Mouse (Mus musculus): Measurements from ENCODE around the gene Ccm2.
"Not testable (repeated sequence)": the region's sequence is repeated elsewhere in the genome, so short reads cannot be mapped to it uniquely, and the experiment has no call there.

Gene Ccm2

DNA sequence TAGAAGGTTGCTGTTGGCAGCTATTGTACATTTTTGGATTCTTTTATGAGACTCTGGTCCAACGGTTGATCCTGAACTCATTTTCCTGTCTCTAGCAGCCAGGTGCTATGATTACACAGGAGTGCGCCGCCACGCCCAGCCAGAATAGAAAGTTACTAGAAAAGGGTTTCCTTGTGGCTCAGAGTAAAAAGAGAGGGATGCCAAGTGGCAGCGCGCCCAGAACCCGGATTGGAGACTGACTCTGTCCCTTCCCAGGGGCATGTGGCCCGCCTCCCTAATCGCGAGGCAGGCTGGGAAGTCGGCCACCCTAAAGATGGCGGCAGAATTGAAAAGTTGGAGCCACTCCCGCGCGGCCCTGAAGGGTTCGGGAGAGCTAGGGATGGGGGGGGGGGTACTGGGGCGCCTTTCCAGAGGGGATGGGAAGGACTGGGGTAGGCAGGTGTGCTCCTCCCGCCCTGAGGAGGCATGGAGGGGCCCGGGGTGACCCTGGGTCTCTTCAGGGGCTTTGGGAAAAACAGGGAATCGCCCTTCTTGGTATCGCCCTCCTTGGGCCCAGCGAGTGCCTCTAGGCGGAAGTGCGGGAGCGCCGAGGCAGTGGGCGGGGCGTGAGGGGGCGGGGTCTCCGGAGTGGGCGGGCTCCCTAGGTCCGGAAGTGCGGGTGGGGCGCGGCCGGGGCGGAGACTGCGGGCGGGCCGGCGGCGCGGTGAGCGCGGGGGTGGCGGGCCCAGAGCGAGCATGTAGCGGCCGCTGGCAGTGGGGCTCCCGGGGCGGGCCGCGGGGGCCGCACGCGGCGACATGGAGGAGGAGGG is at the start of gene Ccm2:
Gene Ccm2 (plus strand): TSS at position 683 of the 809 bp plus-strand sequence.
- DNase-seq (ENCODE audit: low read depth) = peak; percentile 83

DNA sequence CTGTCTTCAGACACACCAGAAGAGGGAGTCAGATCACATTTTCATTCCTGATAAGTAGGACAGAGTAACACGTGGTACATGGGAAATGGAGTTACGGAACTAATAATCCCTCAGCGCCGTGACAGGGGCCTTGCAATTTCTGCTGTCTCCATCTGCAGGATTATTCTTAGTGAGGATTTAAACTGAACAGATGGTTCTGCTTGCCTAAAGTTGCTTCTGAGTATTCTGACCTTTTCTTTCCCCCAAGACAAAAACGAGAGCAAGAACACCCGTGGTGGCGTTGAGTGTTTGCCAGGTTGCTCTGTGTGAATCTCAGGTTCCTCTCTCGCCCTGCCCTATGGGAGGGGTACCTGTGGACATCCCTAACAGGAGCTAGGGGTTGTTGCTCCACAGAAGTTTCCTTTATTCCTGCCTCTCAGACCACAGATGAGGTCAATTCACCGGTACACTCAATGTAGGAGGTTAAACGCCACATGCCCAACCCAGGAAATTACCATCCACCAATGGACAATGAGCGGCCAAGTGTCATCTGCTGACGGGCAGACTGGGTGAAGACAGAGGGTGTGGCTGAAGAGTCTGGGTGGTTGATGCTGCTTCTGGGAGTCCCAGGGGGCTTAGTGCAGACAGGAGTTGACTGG is 49.3 kb upstream of the Ccm2 start:
- DNase-seq (ENCODE audit: low read depth) = no peak

DNA sequence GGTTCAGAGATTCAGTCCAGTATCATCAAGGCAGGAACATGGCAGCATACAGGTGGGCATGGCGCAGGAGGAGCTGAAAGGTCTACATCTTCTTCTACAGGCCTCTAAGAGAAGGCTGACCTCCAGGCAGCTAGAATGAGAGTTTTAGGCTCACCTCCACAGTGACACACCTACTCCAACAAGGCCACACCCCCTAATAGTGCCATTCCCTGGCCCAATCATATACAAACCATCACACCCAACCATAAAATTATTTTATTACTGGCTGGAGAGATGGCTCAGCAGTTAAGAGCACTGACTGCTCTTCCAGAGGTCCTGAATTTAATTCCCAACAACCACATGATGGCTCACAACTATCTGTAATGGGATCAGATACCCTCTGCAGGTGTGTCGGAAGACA is 44.2 kb upstream of the Ccm2 start:
- no peak for DNase-seq (ENCODE audit: low read depth)

DNA sequence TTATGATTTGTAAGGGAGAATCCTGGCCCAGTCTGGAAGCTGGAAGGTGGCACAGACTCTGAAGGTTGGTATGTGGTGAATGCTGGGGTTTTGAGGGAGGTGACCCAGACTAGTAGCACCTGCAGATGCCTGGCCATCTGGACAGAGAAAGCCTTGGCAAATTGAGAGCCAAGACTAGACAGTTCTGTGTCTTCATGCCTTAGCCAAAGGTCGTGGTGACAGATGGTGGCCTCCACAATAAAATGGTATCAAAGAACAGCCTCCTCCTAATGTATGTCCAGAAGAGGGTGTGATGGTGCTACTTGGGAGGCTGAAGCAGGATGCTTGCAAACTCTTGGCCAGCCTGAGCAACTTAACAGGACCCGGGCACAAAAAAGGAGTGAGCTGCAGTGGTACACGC is 42.5 kb upstream of the Ccm2 start:
- no peak for DNase-seq (ENCODE audit: low read depth)

DNA sequence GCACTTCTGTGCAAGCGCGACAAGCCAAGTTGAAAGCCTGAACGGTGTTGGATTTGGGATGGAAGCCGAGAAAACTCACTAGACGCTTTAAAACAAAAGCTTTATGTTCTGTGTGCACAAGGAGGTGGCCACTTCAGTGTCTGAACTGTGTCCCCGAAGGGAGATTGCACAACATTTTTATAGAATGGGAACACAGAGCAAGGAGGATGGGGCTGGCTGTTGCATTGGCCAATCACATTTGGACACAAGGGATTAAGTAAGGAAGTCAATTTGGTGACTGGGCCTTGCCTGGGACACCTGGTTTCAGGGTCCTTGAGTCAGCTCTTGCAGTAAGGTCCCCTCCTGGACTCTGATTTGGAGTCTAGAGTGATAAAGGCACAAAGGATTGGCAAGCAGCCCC is 42.0 kb upstream of the Ccm2 start:
- DNase-seq (ENCODE audit: low read depth) = no peak

DNA sequence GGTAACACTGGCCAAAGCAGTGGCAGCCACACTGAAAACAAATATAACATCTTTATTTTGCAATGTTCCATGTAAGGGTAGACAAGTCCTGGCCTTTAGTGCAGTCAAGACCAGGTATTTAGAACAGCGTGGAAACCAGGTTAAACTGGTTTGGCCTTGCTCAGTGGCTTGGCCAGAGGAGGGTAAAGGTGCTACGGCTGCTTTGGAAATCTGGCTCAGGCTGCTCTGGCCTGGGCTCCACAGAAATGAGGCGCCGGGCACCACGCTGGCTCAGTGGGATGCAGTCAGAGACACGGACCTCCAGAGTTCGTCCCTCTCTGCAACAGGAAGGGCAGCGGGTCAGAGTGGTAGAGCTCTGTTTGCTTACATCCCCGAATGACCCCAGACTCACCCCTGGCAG is 40.2 kb upstream of the Ccm2 start:
- DNase-seq (ENCODE audit: low read depth) = no peak

DNA sequence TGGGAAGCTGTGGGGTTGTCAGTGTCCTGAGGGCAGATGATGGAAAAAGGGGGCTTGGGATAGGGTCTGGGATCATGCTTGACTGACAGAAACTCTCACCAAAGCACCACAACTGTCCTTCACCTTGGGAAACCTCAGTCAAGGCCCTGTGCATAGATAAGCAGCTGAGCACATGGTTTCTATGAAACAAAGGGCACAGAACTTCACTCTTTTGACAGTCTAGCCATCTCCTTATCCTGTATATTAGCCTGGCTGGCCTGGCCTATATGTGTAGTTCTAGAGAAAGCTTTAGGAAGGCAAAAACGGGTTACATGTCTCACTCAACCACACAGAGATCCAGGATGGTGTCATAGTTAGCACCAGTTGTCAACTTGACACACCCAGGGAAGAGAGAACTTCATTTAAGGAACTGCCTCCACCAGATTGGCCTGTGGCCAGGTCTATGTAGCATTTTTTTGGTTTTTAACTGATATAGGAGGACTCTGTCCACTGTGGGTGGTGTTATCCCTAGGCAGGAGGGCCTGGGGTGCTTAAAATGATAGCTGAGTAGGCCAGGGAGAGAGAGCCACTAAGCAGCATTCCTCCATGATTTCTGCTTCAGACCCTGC is 38.3 kb upstream of the Ccm2 start:
- no peak for DNase-seq (ENCODE audit: low read depth)

DNA sequence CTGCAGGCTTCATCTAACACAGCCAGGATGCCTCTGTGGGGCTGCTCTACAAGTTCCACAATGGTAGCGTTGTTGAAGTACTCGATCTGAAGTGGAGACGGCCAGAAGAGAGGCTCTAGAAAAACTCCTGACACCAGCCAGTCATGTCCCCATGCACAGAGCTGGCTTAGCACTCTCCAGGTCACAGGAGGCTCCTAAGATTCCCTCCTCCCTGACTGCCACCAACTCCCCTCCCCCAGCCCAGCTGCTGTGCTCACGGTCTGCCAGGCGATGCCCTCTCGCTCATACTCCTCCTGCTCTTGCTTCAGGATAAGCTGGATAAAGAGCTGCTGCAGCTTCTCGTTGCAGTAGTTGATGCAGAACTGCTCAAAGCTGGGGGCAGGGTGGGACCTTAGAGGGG is 31.9 kb upstream of the Ccm2 start:
- DNase-seq (ENCODE audit: low read depth) = no peak

DNA sequence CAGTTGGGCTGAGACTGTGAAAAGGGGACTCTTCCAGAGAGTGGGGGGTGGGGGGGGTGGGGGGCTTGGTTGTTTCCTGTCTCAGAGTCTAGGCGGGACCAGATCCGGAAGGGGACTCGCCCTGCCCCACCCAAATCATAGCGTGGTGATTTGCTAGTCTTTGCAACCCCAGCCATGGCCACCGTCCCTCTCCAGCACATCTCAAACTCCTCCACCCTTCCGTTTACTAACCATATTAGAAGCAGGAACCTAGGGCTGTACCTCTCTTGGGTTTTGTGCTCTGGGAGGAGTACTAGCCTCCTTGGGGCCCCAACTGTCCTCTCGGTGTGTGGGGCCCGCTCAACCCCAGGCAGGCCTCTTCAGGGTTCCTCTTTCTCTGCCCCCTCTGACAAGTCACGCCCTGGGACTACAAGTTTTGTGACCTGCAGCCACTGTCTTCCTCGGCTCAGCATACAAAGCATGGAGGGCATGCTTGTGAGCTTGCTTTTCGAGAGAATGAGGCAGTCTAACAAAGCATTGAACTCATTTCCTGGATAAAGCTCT is 27.1 kb upstream of the Ccm2 start:
- no peak for DNase-seq (ENCODE audit: low read depth)

DNA sequence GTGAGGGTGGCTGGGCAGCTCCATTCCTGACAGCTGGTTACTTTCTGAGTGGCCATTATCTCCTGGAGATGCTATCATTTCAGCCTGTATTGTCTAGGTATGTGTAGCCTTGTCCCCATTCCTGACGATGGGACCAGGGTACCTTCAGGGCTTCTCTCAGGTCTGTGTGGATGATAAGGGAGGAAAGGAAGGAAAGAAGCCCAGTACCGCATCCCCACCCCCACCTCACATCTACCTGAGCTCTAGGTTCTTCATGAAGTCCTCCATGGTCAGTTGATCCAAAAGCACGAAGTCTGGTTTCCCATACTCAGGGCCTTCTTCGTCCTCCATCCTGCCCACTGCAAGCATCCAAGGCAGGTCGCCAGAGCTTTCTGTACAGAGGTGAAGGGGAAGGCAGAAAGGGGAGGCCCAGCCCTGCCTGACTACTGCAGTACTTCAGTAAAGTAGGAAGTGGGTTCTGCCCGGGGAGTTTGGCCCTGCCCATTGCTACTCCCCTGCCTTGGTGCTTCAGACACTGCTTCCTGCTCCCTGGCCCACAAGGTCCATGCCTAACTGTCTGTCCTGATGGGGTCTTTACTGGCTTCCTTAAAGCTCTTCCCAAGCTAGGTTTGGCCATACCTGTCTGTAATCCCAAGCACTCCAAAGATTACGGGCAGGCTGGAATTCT is 26.0 kb upstream of the Ccm2 start, which contains the start of gene Myo1g:
Gene Myo1g (minus strand): TSS at position 459 of the 667 bp plus-strand sequence.
- DNase-seq (ENCODE audit: low read depth) = peak; percentile 49

DNA sequence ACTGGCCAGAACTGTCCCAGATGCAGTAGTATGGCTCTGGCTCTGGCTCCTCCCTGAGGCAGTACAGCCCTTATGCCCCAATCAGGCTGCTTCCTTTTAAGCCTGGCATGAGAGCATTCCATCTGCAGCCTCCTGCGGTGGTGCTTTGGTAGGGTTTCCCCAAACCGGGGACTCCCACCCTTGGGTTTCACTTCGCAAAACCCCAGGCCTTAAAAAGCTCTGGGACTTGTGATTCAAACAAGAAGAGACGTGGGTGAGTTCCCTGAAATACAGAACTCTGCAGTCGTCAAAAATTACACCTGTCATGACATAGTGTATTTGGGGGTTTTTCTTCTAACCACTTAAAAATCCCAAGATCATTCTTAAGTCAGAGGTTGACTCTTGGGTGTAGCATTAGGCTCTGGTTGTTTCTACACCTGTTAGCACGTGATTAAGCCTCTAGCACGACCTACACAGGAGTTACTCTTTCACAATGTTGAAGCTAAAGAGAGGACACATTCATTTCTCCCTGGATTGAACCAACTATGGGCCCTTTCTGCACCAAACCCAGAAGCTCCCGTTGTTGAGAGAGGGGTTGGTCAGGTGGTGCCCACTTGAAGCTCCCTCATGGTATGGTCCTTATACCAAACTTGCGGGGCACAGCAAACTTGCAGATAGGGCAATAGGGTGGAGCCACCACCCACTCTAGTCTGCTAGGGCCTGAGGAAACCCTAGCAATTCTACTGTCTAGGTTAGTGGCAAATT is 23.7 kb upstream of the Ccm2 start:
- DNase-seq (ENCODE audit: low read depth) = no peak

DNA sequence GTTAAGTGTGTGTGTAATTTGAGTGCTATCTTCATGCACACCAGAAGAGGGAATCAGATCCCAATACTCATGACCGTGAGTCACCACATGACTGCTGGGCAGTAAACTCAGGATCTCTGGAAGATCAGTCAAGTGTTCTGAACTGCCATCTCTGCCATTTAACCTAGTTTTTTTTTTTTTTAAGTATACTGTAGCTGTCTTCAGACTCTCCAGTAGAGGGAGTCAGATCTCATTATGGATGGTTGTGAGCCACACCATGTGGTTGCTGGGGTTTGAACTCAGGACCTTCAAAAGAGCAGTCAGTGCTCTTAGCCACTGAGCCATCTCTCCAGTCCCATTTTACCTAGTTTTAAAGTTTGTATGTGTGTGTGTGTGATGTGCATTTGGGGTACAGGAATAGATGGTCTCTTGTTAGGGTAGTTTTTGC is 23.0 kb upstream of the Ccm2 start:
- DNase-seq (ENCODE audit: low read depth) = no peak

DNA sequence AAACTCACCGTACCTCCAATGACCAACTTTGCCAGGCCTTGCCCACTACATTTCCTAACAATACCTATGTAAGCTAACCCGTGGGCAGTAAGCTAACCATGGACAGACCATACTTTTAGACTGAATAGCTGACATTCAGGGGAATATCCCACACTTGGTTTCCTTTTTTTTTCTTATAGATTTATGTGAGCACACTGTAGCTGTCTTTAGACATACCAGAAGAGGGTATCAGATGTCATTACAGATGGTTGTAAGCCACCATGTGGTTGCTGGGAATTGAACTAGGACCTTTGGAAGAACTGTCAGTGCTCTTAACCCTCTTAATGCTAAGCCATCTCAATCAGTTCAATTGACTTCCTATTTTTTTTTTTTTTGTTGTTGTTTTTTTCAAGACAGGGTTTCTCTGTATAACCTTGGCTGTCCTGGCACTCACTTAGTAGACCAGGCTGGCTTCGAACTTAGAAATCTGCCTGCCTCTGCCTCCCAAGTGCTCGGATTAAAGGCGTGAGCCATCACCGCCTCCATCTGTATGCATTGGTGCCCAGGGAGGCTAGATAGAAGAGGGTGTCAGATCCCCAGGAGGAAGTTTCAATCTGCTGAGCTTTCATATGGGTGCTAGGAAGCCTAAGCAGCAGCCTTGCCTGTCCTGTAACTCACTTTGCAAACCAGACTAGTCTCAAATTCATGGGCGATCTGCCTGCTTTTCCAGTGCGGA is 22.4 kb upstream of the Ccm2 start:
- no peak for DNase-seq (ENCODE audit: low read depth)

DNA sequence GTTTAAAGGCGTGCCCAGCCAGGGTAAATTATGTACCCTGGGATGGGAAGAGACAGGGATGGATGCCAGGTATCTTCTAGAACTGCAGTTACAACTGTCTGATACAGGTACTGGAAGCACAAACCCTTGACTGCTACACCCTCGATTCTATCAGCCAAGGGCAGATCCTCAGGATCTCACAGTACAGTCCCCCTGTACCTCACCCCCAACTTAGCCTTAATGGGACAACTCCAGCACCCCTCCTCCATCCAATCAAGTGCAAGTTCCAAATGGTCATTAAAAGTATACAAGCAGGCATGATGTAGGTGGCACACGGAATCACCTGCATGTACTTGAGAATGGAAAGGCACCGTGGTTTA is 21.8 kb upstream of the Ccm2 start:
- DNase-seq (ENCODE audit: low read depth) = no peak

DNA sequence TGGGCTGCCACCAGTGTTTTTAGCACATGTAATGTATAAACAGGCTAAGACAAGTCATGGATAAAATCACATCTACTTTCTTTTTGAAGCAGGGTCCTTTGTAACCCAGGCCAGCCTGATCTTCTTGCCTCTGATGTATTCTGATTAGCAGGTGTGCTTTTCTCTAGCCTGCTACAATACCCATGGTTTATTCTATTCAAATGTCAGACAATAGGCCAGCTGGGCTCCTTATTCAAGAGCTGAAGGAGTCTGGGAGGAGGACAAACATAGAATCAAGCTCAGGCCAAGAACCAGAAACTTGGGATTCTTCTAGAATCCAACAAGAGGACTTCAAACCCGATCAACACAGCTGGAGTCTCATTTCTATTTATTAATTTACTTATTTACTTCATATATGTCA is 21.4 kb upstream of the Ccm2 start:
- no peak for DNase-seq (ENCODE audit: low read depth)

DNA sequence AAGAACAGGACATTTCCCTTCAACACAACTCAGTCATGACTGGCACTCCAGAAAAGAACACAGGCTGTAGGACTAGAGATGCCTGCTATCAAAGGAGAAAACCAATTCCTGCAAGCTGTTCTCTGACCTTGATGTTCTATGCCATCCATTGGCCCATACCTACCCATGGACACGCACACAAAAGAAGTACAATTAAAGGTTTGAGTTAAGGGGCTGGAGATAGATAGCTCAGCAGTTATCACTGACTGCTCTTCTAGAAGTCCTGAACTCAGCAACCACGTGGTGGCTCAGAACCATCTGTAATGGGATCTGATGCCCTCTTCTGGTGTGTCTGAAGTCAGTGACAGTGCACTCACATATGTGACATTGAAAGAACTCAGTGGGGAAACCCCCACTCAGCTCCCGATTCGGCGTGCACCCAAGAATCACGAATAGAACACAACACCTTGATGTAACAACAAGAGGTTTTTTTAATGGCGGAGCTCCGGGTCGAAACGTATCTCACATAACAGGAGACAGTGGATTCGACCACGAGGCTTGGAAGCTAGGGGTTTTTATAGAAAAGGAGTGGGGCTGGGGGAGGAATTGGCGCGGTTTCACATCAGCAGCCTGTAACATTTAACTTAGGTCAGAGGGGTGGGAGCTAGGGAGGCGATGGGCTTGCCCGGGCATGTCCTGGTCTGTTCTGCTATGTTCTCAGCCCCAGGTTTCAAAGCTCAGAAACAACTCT is 20.0 kb upstream of the Ccm2 start:
- not testable (repeated sequence) for DNase-seq (ENCODE audit: low read depth)

DNA sequence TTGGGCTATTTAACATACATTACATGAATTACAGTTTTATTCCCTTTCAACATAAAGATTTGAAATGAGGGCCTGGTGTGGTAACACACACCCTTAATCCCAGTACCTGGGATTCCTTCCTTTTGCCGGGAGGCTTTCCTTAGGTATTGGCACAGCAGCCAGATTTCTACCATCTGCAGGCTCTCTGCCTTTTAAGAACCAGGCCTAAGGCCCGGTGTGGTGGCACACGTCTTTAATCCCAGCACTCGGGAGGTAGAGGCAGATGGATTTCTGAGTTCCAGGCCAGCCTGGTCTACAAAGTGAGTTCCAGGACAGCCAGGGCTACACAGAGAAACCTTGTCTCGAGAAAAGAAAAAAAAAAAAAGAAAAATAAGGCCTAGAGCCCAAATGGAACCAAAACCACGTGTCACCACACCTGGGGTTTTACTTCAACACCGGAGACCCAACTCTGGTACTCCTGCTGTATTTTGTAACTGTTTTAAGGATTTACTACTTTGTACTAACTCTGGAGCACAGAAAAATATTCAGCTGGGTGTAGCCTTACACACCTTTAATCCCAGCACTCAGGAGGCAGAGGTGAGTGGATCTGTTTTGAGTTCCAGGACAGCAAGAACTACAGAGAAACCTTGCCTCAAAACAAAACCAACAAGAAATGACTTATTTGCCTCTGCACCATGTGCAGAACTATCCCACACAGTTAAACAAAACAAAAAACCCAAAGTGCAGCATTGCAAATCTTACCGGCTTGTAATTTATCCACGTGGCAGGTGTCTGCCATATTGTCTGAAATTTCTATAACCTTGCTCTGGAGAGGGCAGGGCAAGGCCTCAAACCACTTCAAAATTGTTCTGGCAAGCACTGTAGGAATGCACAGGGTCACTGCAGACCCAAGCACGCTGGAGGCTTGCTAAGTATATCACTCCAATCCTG is 19.2 kb upstream of the Ccm2 start:
- DNase-seq (ENCODE audit: low read depth) = no peak

DNA sequence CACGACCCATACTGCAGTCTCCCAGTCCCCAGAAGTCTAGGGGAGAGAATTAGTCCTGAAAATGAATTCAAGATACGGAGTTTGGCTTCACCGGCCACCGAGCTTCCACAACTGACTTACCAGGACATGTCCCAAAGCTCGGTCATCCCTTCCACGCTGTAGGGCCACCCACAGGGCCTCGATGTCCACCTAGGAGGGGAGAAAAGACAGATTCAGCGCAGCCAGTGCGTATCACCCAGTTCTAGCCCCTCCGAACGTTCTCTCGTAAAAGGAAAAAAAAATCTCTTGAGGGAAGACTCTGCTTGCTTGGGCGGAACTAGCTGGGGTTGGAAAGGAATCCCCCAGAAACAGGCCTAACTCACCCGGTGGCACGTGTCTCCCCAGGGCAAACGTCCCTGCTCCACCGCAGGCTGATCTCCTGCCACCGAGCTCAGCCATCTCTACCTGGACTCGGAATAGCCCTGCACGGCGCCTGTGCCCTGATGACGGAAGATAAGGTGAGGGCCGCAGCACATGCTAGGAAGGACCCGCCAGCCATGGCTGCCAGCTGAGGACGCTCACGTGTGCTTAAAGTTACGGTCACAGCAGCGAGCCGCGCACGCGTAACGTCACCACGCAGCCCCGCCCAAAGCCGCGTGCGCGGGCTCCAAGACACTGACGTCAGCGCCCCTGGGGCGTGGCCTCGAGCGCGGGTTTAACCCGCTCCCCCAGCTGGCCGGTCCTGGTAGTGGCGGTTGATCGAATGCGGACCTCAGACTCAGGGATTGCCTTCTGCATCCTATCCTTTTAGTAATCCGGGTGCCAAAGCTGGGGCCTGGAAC is 18.3 kb upstream of the Ccm2 start:
- peak; percentile 99 for DNase-seq (ENCODE audit: low read depth)
